Mouse (Mus musculus): ENCODE measurements around the gene Pygo1.

DNA sequence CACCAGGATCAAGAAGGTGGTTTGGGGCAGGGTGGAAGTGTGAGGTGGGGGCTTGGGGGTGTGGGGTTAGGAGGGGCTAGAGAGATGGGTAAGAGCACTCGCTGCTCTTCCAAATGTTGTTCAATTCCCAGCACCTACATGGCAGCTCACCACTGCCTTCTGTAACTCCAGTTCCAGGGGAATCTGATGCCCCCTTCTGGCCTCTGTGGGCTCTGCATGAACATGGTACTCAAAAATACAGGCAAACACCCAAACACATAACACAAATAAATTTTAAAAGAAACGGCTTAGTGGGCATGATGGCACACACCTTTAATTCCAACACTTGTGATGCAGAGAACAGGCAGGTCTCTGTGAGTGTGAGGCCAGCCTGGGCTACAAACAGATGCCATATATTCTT lies 29.3 kb downstream of the Pygo1 start:
- TF ChIP-seq CTCF (IDR thresholded peaks at IDR 0.05; ENCODE audit: control insufficient read depth, insufficient read depth, insufficient read length) = no peak
- no peak for TF ChIP-seq MYOD1 (IDR thresholded peaks at IDR 0.05; ENCODE audit: control insufficient read depth, insufficient read length, low read depth)
- no peak for TF ChIP-seq MAX (IDR thresholded peaks at IDR 0.05)
- TF ChIP-seq MYOG (IDR thresholded peaks at IDR 0.05; ENCODE audit: control insufficient read depth, extremely low read depth, insufficient read length) = no peak
- no peak for TF ChIP-seq USF1 (IDR thresholded peaks at IDR 0.05; ENCODE audit: low read depth)

Data from C2C12 (cell line).